Mouse (Mus musculus) ovary, adult 2 months (tissue): ENCODE results near the gene Vmn1r54. TPM values are rescaled to one million over a fixed set of nuclear protein-coding genes. Genes with fewer than 3 reads are reported as not detected.

ENCODE experiments used
- polyA plus RNA-seq: library from polyadenylated mRNA; depleted of rRNA; stranded (reverse); fragments of >200 nt; gene quantifications from 2 replicates; pipeline ENCODE4 v1.2.3, GENCODE M21; 2012; rRNA removed

Gene Vmn1r54
- polyA plus RNA-seq, result not detected in 2 replicates

DNA sequence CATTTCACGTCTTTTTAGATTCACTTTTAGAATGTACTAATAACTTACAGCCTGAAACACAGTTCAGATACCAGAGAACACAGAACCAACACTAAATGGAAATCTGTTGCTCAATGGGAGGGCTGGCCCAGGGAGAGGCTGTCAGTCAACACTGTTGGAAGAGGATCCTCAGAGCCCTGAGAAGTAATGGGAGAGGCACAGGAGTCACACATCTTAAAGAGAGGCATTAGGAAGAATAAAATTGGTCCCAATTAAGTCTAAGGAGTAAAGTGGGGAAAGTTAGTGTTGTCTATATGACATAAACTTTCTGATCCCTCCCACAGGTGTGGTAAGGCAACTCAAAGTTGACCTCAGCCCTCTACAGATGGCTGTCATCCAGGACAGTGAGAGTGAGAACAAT lies at the start of gene Vmn1r54:
Vmn1r54 (plus strand) TSS at position 301 of the 400 bp plus-strand sequence.

DNA sequence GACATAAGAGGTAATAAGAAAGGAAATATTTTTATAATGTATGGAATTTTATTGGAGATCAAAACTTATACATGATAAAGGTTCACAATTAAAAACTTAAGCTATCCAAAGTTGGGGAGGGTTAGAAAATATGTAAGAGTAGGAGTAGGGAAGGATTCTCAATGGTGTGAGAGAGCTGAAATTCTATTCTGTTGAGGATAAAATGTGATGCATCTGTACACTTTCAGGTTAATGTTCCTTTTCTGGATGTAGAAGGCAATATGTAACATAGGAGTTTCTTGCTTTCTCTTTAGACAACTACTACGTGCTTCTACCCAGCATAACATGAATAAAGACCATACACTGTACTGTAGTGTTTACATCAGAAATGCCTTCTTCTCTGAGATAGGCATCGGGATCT lies 43.6 kb upstream of the Vmn1r54 start, which contains the start of gene V1ra8:
V1ra8 (plus strand) TSS at position 301 of the 400 bp plus-strand sequence.

DNA sequence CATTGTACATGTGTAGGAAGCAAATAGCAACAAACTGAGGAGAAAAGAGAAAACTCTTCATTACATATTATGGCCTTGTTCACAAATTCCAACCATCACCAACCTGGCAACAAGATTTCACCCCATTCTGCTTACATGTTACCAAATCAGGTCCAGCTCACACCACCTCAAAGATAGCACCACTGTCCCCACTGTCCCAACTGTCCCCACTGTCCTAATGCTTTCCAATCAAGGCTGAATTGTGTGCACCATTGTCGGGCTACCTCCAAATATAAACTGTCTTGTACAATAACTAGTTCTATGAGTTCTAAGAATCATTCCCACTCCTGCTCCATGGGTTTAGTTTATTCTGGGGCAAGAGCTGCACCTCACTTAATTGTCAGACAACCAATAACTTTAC lies 21.8 kb upstream of the Vmn1r54 start, which contains the start of gene Vmn1r53:
Vmn1r53 (minus strand) TSS at position 101 of the 400 bp plus-strand sequence.

DNA sequence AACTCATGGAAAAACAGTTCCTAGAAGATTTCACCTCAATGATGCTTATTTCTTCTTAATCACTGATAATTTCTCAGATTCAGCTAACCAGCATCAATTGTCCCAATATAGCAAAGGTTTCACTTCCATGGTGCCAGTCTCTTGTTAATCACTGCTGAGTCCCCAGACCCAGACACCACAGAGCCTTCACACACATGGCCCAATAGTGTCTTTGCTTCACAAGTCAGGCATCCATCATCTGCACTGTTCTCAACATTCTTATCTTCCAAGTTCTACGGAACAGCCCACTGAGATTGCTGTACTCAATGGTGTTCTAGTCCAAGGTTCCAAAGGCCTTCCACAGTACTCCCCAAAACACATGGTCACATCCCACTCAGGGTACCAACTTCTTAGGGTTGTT lies 54.8 kb downstream of the Vmn1r54 start, which contains the start of gene BC048671:
BC048671 (plus strand) TSS at position 301 of the 400 bp plus-strand sequence.

Other genes starting within 250 kb of the Vmn1r54 start
- gene Vmn1r47, start 230.2 kb upstream of the Vmn1r54 start, polyA plus RNA-seq, result not detected in 2 replicates
- gene Vmn1r48, start 209.5 kb upstream of the Vmn1r54 start, polyA plus RNA-seq, result not detected in 2 replicates
- not detected in 2 replicates for gene Vmn1r49, start 167.8 kb upstream of the Vmn1r54 start, polyA plus RNA-seq
- not detected in 2 replicates for gene Vmn1r50, start 144.9 kb upstream of the Vmn1r54 start, polyA plus RNA-seq
- gene Vmn1r51, start 123.7 kb upstream of the Vmn1r54 start, polyA plus RNA-seq, result not detected in 2 replicates
- gene Vmn1r52, start 71.5 kb upstream of the Vmn1r54 start, polyA plus RNA-seq, result not detected in 2 replicates
- gene V1ra8, start 43.5 kb upstream of the Vmn1r54 start, polyA plus RNA-seq, result not detected in 2 replicates
- gene Vmn1r53, start 21.9 kb upstream of the Vmn1r54 start, polyA plus RNA-seq, result 0.16 TPM in 1 of 2 replicates, not detected in the other
- not detected in 2 replicates for gene BC048671, start 54.9 kb downstream of the Vmn1r54 start, polyA plus RNA-seq
- gene Chst13, start 78.9 kb downstream of the Vmn1r54 start, polyA plus RNA-seq, result 2.6 and 12.0 TPM in 2 replicates
- 0.29 and 0.47 TPM in 2 replicates for gene Uroc1, start 87.0 kb downstream of the Vmn1r54 start, polyA plus RNA-seq
- 65.6 and 96.9 TPM in 2 replicates for gene Zxdc, start 123.2 kb downstream of the Vmn1r54 start, polyA plus RNA-seq
- gene Cfap100, start 182.5 kb downstream of the Vmn1r54 start, polyA plus RNA-seq, result 4.7 and 5.8 TPM in 2 replicates
- 63.2 and 82.2 TPM in 2 replicates for gene Klf15, start 216.3 kb downstream of the Vmn1r54 start, polyA plus RNA-seq
- gene Aldh1l1, start 240.1 kb downstream of the Vmn1r54 start, polyA plus RNA-seq, result 16.8 and 18.4 TPM in 2 replicates